Mouse (Mus musculus) spleen, postnatal 4 days (tissue): ENCODE measurements around the gene Tnfsf15.

Experiments
- DNase-seq, 2 experiments: peaks; one replicate each; pipeline ENCODE4 v3.0.0; 2022; ENCODE audit warnings: low spot score in 2 of 2

The Tnfsf15 gene

DNA sequence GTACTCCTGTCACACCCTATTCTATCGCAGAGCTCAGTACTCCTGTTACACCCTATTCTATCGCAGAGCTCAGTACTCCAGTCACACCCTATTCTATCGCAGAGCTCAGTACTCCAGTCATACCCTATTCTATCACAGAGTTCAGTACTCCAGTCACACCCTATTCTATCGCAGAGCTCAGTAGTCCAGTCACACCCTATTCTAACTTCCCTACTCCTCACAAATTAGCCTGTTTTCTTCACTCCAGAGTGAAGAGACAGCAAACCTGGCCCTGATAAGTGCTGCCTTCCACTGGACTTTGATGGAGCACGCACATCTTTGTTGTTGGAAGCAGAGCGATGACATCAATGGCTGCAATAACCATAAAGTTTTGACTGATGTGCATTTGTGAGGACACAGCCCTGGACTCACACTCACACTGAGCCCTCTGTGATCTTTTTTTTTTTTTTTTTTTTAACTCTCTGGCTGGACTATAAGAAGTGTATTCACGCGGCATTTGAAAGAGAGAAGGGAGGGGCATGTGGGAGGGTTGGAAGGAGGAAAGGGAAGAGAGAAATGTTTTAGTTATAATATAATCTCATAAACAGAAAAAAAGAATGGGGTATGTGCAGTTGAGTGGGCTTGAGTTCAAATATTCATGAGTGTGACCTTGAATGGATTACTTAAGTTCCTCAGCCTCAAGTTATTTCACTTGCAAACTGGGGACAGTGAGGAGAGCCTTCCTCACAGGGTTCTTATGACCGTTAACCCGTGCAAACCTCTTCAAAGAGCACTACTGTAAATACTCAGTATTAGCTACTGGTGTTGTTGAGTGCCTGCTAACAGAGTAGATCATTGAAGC lies 60.3 kb downstream of the Tnfsf15 start:
- no peak for DNase-seq

DNA sequence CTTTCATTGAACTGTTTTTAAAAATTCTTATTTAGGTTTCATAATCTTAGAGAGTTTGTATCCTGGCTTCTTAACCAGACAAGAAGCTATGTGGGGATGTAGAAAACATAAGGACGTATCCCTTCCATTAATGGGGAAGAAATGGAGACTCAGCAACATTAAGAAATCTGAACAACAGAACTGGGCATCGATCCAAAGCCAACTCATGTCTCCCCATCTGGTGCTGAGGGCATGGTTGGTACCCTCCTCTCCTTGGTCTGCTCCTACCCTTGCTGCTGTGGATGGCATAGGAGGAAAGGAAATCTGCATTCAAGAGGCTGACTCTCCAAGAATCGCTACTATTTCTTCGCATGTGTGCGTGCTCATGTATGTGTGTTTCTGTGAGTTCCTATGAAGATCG lies 61.2 kb downstream of the Tnfsf15 start:
- no peak for DNase-seq

DNA sequence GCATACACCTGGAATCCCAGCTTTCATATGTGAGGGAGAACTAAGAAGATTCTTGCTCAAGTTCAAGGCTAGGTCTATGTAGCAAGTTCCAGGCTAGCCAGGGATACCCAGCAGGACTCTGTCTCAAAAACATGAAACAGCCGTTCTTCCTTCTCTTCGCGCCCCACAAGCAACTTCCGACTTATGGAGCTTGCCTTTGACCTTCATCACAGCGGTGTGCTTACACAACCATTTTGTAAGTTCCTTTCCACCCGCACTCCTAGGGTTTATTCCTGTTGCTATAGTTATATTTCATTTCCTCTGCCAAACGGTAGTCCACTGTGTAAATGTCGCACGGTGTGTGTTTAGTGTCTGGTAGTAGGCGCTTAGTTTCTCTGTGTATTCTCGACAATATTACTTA lies 61.9 kb downstream of the Tnfsf15 start:
- DNase-seq: no peak

DNA sequence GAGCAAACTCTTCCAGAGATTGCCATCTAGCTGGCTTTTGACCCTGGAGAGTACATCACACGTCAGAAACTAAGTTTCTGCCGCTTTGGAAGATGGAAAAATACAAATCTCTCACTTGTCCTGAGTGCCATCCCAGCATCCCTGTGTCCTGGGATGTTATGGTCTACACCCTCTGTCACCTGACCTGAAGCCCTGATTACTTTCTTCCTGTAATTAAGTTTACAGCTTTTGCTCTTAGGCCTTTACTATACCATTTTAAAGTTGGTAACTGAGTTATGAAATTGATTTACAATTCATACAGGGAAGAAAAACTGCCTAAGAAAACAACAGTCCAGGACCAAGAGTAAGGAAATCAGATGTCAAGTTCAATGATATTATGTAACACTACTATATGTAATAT lies 62.5 kb downstream of the Tnfsf15 start:
- DNase-seq: no peak

DNA sequence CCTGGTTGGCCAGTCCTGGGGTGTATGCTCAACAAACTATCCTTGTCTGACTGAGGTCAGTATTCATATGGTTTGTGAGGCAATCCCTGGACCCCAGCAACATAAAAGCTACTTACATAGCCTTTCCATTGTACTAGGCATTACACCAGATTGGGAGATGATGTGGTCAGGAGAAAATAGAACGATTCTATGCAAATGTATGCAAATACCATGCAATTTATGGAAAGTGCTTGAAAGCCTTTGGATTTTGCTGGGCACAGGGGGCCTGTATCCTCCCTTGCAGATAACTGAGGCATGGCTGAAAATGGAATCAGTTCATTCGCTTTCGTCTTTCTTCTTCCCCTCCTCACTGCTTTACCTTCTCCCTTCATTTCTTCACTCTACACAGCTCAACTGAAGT lies 63.4 kb downstream of the Tnfsf15 start:
- DNase-seq: no peak
